Mouse (Mus musculus): ENCODE results near the gene Ifit3b. TPM values are rescaled to one million over a fixed set of nuclear protein-coding genes. Genes with fewer than 3 reads are reported as not detected.

Gene Ifit3b
- 3.3 TPM for polyA plus RNA-seq (2014; fragmentation: Illumina TruSeq; extraction: RNeasy Lipid Tissue Mini Kit (QIAGEN cat#74804))

DNA sequence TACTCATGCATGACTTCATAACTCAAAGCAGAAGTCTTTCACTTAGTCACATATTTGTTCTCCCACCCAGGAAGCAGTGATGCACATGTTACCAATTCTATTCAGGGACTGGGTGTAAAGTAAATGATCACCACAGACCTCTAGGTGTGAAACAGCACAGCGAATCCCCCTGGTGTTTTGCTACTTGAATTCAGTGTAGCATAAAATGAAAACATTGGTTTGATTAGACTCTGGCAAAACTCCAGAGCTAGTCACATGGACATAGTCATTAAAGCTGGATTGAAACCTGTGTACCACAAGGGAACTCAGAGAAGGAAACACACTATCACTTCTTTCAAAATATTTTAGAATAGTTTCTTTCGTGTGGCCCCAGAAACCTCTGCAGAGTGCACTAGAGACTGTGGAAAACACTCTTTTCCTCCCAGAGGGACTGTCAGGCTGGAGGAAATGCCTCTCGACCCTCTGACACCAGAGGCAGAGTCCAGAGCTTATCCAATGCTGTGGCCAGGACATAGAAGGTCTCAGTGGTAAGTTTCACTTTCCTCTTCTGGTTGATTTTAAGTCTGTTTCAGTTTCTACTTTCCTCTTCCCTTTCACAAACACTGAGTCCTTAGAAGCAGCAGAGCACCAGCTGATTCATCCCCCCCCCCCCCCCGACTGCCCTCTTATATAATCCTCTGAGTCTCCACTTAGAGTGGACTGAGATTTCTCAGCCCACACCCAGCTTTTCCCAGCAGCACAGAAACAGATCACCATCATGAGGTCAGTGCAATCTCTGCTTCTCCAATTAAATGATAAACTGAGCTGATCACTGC, at the start of gene Ifit3b:
TSS of gene Ifit3b (plus strand) at position 734 of the 815 bp plus-strand sequence.

GRCm38 (mm10) chr19:34583126-34583766, 24.5 kb upstream of the Ifit3b start, which contains the start of gene Ifit3:
Gene Ifit3 (plus strand): TSS chr19:34583531.

DNA sequence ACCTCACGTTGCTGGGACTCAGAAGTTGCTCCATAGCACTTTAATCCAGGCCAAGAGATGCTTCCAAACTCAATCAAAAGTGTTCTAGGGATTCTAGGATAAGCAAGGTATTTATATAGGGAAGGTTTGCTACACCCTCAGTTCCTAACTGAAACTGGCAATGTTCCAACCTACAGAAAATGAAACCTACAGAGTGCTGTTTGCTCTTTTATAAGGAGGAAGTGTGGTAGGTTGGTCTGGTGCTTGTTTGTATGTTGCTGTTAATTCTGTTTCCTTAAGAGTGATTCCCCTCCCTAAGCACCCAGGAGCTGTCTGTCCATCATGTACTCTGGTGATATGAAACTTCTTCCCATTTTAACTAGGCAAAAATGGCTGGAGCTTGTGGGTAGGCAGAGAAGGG, 5.9 kb upstream of the Ifit3b start, which contains the start of gene Ifit1bl1:
TSS of gene Ifit1bl1 (minus strand) at position 69 of the 400 bp plus-strand sequence.

GRCm38 (mm10) chr19:34640623-34641022, 32.9 kb downstream of the Ifit3b start, which contains the start of the genes Ifit1bl2 and Ifit1:
Gene Ifit1bl2 (minus strand): TSS chr19:34640743.
Gene Ifit1 (plus strand): TSS chr19:34640871.

Other genes starting within 250 kb of the Ifit3b start
- gene Ch25h, start 132.8 kb upstream of the Ifit3b start, polyA plus RNA-seq (2014; fragmentation: Illumina TruSeq; extraction: RNeasy Lipid Tissue Mini Kit (QIAGEN cat#74804)) = 1.1 TPM
- gene Lipa, start 80.5 kb upstream of the Ifit3b start, polyA plus RNA-seq (2014; fragmentation: Illumina TruSeq; extraction: RNeasy Lipid Tissue Mini Kit (QIAGEN cat#74804)) = 101 TPM
- gene Ifit2, start 57.3 kb upstream of the Ifit3b start, polyA plus RNA-seq (2014; fragmentation: Illumina TruSeq; extraction: RNeasy Lipid Tissue Mini Kit (QIAGEN cat#74804)) = 17.5 TPM
- gene Ifit3, start 24.4 kb upstream of the Ifit3b start, polyA plus RNA-seq (2014; fragmentation: Illumina TruSeq; extraction: RNeasy Lipid Tissue Mini Kit (QIAGEN cat#74804)) = 8.6 TPM
- 2.8 TPM for gene Ifit1bl1, start 6.0 kb upstream of the Ifit3b start, polyA plus RNA-seq (2014; fragmentation: Illumina TruSeq; extraction: RNeasy Lipid Tissue Mini Kit (QIAGEN cat#74804))
- gene Ifit1bl2, start 32.8 kb downstream of the Ifit3b start, polyA plus RNA-seq (2014; fragmentation: Illumina TruSeq; extraction: RNeasy Lipid Tissue Mini Kit (QIAGEN cat#74804)) = 12.5 TPM
- 12.6 TPM for gene Ifit1, start 32.9 kb downstream of the Ifit3b start, polyA plus RNA-seq (2014; fragmentation: Illumina TruSeq; extraction: RNeasy Lipid Tissue Mini Kit (QIAGEN cat#74804))
- 1.4 TPM for gene Slc16a12, start 139.3 kb downstream of the Ifit3b start, polyA plus RNA-seq (2014; fragmentation: Illumina TruSeq; extraction: RNeasy Lipid Tissue Mini Kit (QIAGEN cat#74804))